Mouse (Mus musculus) lung, adult 2 months (tissue): Measurements from ENCODE around the gene Ccnl1.

Source experiments
- CTCF ChIP-seq: fragments of 200-500 bp; IDR thresholded peaks from 2 replicates; pipeline ENCODE4 v1.5.1; 2011; ENCODE audit warnings: mild to moderate bottlenecking, low read length, control low read depth; ENCODE audit not compliant: insufficient read depth
- POLR2A ChIP-seq: fragments of 200-500 bp; IDR thresholded peaks from 2 replicates; pipeline ENCODE4 v1.6.1; 2011; ENCODE audit warnings: low read depth, mild to moderate bottlenecking, control low read depth, low read length, borderline replicate concordance; ENCODE audit errors: extremely low read depth

- TF ChIP-seq POLR2A (no peak), CTCF (no peak)
Measured at GRCm38 (mm10) chr3:65959416-65960001, 1.5 kb upstream of the Ccnl1 start.
